Mouse (Mus musculus) heart, postnatal 25 days (tissue): ENCODE measurements around the gene Tesk2. TPM values are rescaled to one million over a fixed set of nuclear protein-coding genes. Genes with fewer than 3 reads are reported as not detected.

Experiments
- DNase-seq: peaks from one replicate; pipeline ENCODE4 v3.0.0; 2022; ENCODE audit warnings: low spot score
- intact Hi-C: fragments of 180-260 bp; cut with DNase I; formaldehyde crosslinking; loops from one replicate; pipeline ENCODE4 v1.15.1; 2025
- total RNA-seq, 2 experiments: library from RNA; stranded (reverse); gene quantifications; 2 replicates each; pipeline ENCODE4 v1.2.3; 2021

The Tesk2 gene
- total RNA-seq, 2 experiments from 2014 or later, result 2.3 to 2.5 TPM

DNA sequence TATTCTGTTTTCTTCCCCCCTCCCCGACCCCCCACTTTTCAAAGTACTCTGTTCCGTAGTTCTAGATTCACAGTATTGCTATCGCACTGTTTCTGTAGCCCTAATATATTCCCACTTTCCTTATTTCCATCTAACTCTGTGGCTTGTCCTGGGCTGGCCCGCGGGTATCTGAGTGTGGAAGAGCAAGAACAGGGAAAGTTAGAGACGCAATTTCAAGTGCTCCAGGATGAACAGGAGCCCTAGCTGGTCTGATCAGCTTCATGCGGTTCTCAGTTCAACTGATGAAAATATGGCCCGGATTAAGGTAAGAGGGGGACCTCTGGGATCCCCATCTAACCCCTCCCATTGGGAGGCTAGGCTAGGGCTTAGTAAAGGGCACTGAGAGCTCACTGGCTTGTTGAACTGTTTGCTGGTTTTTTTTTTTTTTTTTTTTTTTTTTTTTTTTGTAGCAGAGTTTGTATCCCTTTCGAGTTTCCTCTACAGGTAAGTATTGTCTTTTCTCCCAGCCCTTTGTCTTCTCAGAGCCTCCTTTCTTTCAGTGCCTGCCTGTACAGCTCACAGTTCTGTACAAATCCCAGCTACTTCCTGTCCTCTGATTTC lies 11.9 kb upstream of the Tesk2 start:
- intact Hi-C loops, result no loop called here
- no peak for DNase-seq

DNA sequence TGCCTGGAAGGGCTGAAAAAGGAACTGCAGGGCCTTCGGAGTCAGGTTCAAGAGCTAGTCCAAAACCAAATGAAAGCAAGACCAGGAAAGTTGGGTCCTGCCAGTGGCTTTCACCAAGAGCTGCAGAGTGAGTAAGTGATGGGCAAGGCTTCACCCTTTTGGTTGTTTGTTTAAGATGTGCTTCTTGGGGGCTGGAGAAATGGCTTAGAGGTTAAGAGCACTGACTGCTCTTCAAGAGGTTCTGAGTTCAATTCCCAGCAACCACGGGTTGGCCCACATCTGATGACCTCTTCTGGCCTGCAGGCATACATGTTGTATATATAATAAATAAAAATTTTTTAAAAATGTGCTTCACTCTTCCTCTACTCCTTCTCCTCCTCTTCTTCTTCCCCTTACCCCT lies 10.6 kb upstream of the Tesk2 start:
- intact Hi-C loops, result no loop called here
- DNase-seq, result no peak

DNA sequence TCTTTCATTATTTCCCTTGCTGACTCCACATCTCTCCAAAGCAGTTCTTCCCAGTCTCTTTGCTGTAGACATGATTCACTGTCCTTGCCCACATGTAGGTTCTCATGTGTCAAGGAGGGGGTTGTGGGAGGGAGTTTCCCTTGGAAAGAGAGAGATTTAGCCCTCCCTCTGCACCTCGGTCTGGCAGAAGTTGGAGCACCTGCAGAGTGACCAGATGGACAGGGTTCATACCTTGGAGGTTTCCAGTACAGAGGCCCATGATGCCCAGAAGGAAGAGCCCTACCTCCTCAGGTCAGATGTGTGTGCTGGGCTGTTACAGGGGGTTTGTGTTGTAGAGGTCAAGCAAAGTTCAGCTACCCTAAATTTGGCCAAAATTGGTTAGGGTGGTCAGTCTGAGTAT lies 8.2 kb upstream of the Tesk2 start:
- DNase-seq, result no peak
- intact Hi-C loops, result no loop called here

DNA sequence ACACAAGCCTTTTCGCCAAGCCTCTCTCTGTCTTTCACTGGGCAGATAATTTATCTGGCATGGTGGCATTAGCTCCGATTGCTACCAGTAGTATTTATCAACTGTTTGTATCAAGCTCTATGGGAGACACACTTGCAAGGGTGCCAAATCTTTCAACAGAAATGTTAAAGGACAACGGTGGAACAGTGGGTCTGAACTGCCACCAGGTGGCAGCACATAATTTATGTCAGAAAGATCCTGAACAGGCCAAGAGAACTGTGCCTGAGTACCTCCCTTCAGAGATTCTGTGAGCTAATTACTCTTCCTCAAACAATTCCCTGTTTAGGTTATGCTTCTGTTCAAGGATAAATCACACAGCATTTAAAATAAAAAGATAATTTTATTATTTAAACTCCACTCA lies 1.4 kb upstream of the Tesk2 start:
- DNase-seq, result peak; percentile 10
- intact Hi-C loops, result loop anchor here (1.0 kb wide), 2 partner anchors 70 to 272 kb away; no protein-coding TSS in a partner anchor

DNA sequence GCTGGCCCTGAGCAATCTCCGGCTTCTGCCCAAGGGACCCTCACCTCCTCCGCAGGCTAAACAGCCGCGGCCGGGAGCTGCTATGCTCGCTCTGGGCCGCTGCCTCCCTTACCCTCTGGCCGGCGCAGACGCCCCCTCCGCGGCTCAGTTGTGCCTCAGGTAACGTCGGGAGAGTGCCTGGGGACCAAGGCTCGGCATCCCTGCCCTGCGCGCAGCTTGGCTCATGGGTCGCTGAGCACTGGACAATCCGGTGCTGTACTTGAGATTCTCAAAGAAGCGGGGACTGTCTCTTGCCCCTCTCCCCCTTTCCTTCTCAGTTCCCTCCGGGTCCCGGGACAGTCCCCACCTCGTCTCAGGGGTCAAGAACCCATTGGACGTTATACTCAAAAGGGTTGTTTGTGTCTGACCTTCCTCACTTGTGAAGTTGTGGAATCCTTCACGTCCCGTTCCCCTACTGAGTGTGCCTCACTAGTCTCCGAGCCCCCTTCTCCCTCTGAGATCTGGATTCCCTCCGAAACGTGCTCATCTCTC lies 415 bp downstream of the Tesk2 start:
- intact Hi-C loops, result no loop called here
- DNase-seq, result no peak

DNA sequence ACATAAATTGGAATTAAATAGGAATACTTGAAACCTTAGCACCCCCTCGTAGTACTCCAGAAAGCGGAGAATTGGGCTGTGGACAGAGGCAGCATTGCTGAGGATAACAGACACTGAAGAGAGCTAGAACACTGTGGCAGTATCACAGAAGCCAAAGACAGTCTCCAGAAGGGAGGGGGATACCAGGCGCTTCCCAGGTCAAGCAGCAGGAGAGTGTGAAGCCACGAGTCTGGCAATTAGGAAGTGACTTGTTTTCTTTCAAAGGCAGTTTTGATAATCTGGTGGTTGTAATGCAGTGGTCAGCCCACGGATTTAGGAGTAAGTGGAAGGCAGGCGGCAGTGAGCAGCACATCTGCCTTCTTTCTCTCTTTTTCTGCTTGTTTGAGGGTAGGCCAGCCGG lies 1.5 kb downstream of the Tesk2 start:
- intact Hi-C loops, result no loop called here
- DNase-seq, result no peak

DNA sequence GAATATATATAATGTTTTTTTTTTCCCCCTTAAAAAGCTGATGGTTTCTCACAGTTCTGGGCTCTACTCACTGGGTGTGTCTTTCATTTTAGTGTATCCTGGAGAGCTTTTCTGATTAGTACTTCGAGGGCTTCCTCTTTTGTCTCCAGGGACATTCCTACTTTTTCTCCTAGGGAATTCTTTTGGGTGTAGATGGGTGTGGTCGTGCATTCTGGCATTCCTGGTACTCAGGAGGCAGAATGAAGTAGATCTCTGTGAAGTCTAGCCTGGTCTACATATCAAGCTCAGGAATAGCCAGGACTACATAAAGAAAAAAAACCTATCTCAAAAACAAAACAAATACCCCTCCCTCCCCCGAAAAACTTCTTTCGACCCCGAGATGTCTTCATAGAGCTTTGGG lies 4.7 kb downstream of the Tesk2 start:
- DNase-seq, result no peak
- intact Hi-C loops, result no loop called here

DNA sequence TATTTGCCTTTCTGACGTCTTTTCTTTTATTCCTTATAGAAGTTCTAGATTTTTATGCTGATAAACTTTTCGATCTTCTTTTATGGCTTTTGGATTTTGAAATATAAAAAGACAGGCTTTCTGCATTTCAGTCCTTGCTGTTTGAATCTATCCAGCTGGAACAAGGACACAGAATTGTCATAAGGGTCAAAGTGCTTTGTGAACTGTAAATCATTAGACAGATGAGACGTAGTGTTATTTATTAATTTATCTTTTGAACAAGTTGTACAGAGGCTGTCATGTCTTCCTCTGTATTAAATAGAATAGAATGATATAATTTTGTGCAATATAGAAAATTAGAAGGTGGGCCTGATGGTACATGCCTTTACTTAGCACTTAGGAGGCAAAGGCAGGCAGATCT lies 6.7 kb downstream of the Tesk2 start:
- intact Hi-C loops, result no loop called here
- DNase-seq, result no peak

DNA sequence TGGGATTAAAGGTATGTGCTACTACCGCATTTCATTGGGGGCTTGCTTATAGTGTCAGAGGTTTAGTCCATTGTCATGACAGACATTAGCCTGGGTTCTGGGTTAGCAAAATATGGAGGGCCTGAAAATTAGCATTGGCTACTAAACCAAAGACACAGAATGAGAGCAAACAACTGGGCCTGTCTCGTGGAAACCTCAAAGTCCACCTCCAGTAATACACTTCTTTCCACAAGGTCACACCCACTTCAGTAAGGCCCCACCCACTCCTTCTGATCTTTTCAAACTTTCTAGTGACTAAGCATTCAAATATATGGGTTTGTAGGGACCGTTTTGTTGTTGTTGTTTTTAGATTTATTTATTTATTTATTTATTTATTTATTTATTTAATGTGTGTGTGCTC lies 8.8 kb downstream of the Tesk2 start:
- DNase-seq, result no peak
- intact Hi-C loops, result no loop called here

DNA sequence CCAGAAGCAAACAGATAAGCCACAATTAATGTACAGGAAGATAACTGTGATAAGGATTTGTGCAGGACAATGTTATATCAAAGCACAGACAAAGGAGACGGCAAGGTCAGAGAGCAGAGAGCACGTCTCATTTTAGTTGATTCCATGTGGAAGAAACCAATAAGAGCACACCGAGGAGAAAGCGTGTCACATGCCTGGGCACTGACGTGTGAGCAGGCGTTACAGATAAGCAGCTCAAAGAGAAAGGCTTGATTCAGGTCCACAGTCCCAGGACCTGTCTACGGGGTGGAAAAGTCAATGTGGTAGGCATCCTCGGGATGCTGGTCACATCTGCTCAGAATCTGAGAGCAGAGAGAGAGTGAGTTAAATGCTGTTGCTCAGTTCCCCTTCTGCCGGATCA lies 10.3 kb downstream of the Tesk2 start:
- intact Hi-C loops, result no loop called here
- DNase-seq, result no peak

DNA sequence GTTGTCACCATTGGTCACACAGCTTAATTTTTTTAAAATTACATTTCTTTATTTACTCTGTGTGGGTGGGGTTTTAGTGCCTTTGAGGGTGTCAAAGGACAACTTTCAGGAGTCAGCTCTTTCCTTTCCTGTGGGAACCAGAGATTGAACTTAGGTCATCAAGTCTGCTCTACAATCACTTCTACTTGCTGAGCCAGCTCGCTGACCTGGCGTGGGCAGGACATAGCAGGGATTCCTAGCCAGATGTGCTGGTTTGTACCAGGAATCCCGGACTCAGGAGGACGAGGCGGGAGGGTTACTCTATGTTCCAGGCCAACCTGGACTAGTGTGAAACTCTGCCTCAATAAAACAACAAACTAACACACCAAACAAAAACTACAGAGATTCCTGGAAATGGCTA lies 11.6 kb downstream of the Tesk2 start:
- intact Hi-C loops, result no loop called here
- no peak for DNase-seq

DNA sequence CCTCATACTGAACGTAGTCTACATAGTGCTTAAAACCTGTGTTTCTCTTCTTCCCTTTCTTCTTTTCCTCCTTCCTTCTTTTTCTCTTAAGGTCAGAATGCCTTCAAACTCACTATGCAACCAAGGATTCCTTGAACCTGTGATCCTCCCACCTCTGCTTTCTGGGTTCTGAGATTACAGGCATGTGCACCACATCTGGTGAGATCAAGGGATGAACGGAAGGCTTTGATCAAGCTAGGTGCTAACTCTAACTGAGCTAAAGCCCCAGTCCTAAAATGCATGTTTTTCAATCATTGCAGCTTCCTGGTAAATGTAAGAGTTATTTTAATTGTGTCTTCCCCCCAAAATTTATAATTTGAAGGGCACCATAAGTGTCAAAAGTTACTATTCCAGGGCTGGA lies 14.2 kb downstream of the Tesk2 start:
- no peak for DNase-seq
- intact Hi-C loops, result no loop called here

DNA sequence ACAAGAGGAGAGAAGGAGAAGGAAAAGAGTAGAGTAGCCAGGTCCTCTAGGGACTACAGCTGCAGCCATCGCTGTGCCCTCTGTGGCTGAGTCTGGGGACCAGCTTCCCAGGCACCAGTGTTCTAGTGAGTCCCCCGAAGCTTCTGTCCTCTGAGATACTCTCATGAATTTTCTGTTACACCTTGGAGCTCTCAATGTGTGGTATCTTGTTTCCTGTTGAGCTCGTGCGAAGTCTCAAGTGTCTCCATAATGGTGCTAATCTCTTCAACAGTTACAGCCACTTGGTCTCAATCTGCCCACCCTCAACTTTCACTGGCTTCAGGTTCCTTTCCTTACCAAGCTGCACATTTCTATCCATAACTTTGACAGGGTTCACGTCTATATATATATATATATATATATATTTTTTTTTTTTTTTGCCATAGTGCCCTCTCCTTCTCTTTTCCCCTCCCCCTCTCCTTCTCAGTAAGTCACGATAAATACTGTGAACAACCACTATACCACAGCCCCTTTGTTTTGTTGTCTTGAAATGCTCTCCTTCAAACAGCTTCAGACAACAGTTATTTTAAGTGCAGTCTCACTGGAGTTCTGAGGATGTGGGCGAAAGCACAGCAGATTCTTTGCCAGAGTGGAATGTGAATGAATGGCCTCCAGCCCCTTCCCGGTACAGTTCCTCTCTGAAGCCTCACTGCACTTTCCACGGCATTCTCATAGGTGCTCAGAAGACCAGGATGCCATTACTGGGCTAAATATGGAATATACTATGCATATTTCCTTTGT lies 18.4 kb downstream of the Tesk2 start:
- no peak for DNase-seq
- intact Hi-C loops, result no loop called here

DNA sequence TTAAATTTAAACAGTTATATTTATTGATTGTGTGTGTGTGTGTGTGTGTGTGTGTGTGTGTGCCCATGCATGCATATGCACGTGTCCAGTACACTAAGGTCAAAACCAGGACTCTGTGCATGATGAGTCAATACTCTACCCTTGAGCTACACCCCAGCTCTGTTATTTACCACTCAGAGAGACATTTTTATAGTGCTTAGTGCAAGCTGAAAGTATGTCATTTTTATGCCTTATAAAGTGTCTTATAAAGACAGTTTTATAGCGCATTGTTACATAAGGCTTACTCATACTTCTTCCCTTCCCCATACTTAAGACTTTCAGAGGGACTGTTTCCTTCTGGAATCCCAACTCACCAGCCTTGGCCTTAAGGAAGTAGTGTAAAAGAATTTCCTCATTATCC lies 29.0 kb downstream of the Tesk2 start:
- no peak for DNase-seq
- intact Hi-C loops, result no loop called here

DNA sequence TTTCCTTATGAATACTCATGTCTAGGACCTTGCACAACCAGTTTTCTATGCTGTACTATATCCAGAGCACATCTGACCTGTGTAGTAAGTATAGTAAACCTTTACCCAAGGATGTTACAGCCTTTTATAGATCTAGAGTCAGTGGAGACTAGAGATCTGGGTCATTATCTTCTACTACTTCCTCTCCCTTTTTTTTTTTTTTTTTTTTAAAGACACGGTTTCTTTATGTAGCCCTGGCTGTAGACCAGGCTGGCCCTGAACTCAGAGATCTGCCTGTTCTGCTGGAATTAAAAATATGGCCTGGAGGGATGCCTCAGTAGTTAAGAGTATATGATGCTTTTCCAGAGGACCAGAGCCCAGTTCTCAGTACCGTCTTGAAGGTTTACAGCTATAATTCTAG lies 41.2 kb downstream of the Tesk2 start:
- no peak for DNase-seq
- intact Hi-C loops, result no loop called here

DNA sequence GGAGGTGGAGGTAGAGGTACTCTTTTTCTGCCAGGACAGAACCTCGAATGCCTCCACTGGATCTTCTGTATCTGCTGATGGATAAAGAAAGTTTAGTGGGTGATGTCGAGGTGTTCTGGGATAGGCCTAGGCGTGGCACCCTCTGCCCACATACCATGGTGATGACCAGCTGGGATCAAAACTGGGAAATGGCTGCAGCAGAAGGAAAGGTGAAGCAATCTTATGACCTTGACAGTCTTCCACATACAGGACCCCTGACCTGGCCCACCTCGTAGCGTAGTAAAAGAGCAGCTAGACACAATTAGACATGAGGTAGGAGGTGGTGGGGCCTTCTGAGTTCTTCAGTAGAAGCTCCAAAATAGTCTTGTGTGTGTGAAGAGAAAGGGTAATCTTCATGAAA lies 43.3 kb downstream of the Tesk2 start:
- DNase-seq, result no peak
- intact Hi-C loops, result no loop called here

DNA sequence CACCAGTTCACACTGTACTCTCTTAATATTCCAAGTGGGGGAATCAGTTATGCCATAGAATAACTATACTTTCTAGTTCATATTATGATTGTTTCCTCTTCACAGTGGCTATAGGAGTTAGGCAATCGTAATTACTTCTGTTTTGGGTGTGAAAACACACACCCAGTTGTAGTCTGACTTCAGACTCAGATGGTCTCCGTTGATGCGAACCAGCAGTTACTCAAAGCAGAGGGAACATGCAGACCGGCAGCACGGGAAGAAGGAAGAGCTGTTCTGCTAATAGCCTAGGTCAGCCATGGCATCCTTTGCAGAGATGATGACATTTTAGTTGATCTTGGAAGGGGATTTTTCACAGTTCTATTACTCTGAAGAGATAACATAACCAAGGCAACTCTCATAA lies 47.8 kb downstream of the Tesk2 start:
- DNase-seq, result no peak
- intact Hi-C loops, result no loop called here

DNA sequence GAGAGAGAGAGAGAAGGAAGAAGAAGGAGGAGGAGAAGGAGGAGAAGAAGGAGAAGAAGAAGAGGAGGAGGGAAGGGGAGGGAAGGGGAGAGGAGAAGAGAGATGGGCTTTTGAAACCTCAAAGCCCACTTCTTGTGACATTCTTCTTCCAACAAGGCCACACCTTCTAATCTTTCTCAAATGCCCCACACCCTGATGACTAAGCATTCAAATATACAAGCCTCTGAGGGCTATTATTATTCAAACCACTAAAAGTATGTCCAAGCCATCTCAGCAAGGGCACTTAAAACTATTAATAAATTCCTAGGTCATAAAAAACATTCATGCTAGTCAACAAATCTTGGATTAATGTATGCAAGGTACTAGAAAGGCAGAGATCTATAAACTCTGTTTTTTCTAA lies 48.3 kb downstream of the Tesk2 start:
- intact Hi-C loops, result no loop called here
- no peak for DNase-seq

DNA sequence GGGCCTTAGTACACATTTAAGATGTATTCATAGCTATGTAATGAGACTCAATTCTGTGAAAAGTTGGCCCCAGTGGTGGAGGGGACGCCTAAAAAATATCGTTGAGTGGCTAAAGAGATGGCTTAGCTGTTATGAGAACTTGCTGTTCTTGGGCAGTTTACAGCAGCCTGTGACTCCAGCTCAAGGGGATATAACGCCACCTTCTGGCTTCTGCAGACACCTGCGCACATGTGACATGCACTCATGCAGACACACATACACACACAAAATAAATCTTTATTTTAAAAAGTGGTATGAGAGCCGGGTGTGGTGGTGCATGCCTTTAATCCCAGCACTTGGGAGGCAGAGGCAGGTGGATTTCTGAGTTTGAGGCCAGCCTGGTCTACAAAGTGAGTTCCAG lies 55.6 kb downstream of the Tesk2 start:
- DNase-seq, result no peak
- intact Hi-C loops, result no loop called here

DNA sequence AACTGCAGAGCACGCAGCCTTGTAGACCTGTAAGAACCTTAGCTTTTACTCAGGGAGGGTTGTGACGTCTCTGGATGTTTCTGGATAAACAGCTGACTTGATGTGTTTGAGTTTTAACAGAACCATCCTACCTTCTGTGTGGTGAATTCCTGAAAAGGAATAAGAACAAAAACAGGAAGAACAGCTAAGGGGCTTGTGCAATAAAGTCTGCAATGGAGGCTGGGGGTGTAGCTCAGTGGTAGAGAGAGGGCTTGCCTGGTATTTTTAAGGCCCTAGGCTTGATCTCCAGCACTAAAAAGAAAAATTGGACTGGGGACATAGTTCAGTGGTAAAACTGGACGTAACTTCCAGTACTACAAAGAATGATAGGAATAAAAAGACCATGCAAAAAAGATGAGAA lies 56.3 kb downstream of the Tesk2 start:
- DNase-seq, result no peak
- intact Hi-C loops, result no loop called here

DNA sequence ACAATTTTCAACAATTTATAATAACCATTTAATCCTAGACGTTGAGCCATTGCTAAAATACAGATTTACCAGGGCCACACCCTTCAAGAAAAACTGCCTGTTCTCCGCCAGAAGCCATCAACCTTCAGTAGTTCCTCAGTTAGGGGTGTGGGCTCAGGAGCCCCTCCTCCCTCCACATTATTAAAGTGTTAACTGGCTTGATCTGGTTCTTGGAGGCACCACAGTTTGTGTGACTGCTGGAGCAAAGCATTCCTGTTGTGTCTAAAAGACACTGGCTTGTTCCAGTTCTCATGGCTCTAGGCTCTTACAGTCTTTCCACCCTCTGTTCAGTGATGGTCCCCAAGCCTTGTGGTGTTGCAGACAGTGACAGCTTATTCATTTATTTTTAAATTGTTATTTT lies 59.8 kb downstream of the Tesk2 start:
- no peak for DNase-seq
- intact Hi-C loops, result loop anchor here (10.0 kb wide), 1 partner anchor 136 kb away; no protein-coding TSS in a partner anchor

DNA sequence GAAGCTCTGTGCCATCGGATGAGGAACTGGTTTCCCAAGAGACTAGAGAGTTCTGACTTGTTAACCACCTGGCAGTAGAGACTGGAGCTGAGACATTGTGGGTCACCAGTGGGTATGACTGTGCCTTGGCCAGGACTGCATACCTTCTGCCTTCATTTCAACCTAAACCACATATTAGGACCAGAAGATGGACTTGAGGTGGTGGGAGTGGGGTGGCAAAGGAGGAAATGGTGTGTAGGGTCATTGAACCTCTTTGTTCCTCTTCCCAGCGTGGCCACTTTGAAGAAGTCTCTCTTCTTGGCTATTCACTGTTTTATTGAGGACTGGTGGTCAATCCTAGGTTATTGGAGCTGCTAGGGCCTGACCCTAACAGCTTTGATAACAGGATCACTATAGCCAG lies 60.6 kb downstream of the Tesk2 start:
- DNase-seq, result no peak
- intact Hi-C loops, result loop anchor here (10.0 kb wide), 1 partner anchor 137 kb away; no protein-coding TSS in a partner anchor
